Mouse (Mus musculus) kidney, postnatal 25 days (tissue): ENCODE results near the gene Nsd1.

Experiments used
- DNase-seq, 2 experiments: peaks; one replicate each; pipeline ENCODE4 v3.0.0; 2021; ENCODE audit warnings: mixed read lengths in 2 of 2

The Nsd1 gene

GRCm38 (mm10) chr13:55330567-55331400 is 121.2 kb downstream of the Nsd1 start:
- no peak for DNase-seq

- no peak for DNase-seq
Measured at GRCm38 (mm10) chr13:55332331-55332730, 122.7 kb downstream of the Nsd1 start.

GRCm38 (mm10) chr13:55335701-55336100 is 126.1 kb downstream of the Nsd1 start:
- no peak for DNase-seq

GRCm38 (mm10) chr13:55337341-55337975 is 127.9 kb downstream of the Nsd1 start:
- peak in 1 of 2 experiments; percentile 20 for DNase-seq

GRCm38 (mm10) chr13:55338131-55339054 is 128.8 kb downstream of the Nsd1 start:
- DNase-seq = peak; percentile 31 to 55

- DNase-seq = no peak
Measured at GRCm38 (mm10) chr13:55339259-55339658, 129.7 kb downstream of the Nsd1 start.

- no peak for DNase-seq
Measured at GRCm38 (mm10) chr13:55342469-55342868, 132.9 kb downstream of the Nsd1 start.

GRCm38 (mm10) chr13:55344286-55344685 is 134.7 kb downstream of the Nsd1 start:
- no peak for DNase-seq

- no peak for DNase-seq
Measured at GRCm38 (mm10) chr13:55346745-55347144, 137.2 kb downstream of the Nsd1 start.

GRCm38 (mm10) chr13:55361145-55361544 is 151.6 kb downstream of the Nsd1 start:
- no peak for DNase-seq

- DNase-seq = peak in 1 of 2 experiments; percentile 55
Measured at GRCm38 (mm10) chr13:55361974-55362452, 152.4 kb downstream of the Nsd1 start.

GRCm38 (mm10) chr13:55362453-55363060 is 153.0 kb downstream of the Nsd1 start, which contains the start of gene Lman2:
Gene Lman2 (minus strand): TSS chr13:55362783.
- peak; percentile 97 to 100 for DNase-seq
